Mouse (Mus musculus): Measurements from ENCODE around the gene Ghdc. TPM values are rescaled to one million over a fixed set of nuclear protein-coding genes. Genes with fewer than 3 reads are reported as not detected.

The Ghdc gene
- polyA plus RNA-seq, 1 experiment from 2014 or later = 3.8 TPM

GRCm38 (mm10) chr11:100759611-100760233, 11.0 kb downstream of the Ghdc start, which contains the start of gene Kcnh4:
Gene Kcnh4, minus strand, starts transcription at chr11:100759942.
- Histone ChIP-seq H3K9ac (ENCODE audit: low read depth, low read length) (no peak within 1 kb of the TSS), H3K36me3 (ENCODE audit: control insufficient read depth, insufficient read depth, low read length) (no peaks in the 10 kb centered on the region), H3K4me2 (peak within 1 kb of the TSS; percentile 61), H3K9me3 (replicated peaks; ENCODE audit: control insufficient read depth, low read length) (no peaks in the 10 kb centered on the region), H3K4me1 (ENCODE audit: control insufficient read depth, insufficient read depth, low read length) (peaks cover 8% of the 10 kb centered on the region), H3K27me3 (ENCODE audit: control insufficient read depth, insufficient read depth, low read length) (peaks cover 59% of the 10 kb centered on the region), H3K27ac (ENCODE audit: low read depth, low read length) (no peak within 1 kb of the TSS), H3K4me3 (ENCODE audit: low read depth, low read length) (peak within 1 kb of the TSS; percentile 33)
- under 1% methylated on average over 49 of the region's 51 CpGs for WGBS (ENCODE audit: insufficient replicate concordance)
- ATAC-seq (replicated peaks; ENCODE audit: insufficient number of reproducible peaks, low FRiP score, low TSS enrichment) = no peak

GRCm38 (mm10) chr11:100758707-100759610, 11.8 kb downstream of the Ghdc start:
- H3K4me1 ChIP-seq (ENCODE audit: control insufficient read depth, insufficient read depth, low read length) = peaks cover 8% of the 10 kb centered on the region
- WGBS (ENCODE audit: insufficient replicate concordance) = 2% methylated on average over 34 of the region's 35 CpGs
- no peak overlapping the region for H3K27ac ChIP-seq (ENCODE audit: low read depth, low read length)
- H3K9me3 ChIP-seq (replicated peaks; ENCODE audit: control insufficient read depth, low read length) = no peaks in the 10 kb centered on the region
- no peaks in the 10 kb centered on the region for H3K36me3 ChIP-seq (ENCODE audit: control insufficient read depth, insufficient read depth, low read length)
- H3K27me3 ChIP-seq (ENCODE audit: control insufficient read depth, insufficient read depth, low read length) = peaks cover 62% of the 10 kb centered on the region
- 0 out of 2 replicates have a peak, but pooled peaks have one; percentile 18 for ATAC-seq (replicated peaks; ENCODE audit: insufficient number of reproducible peaks, low FRiP score, low TSS enrichment)
- H3K9ac ChIP-seq (ENCODE audit: low read depth, low read length) = no peak overlapping the region
- H3K4me2 ChIP-seq = peak overlapping the region; percentile 61
- peak overlapping the region; percentile 33 for H3K4me3 ChIP-seq (ENCODE audit: low read depth, low read length)

GRCm38 (mm10) chr11:100757566-100757965, 13.2 kb downstream of the Ghdc start:
- no peak for ATAC-seq (replicated peaks; ENCODE audit: insufficient number of reproducible peaks, low FRiP score, low TSS enrichment)
- Histone ChIP-seq H3K9ac (ENCODE audit: low read depth, low read length) (no peak overlapping the region), H3K4me2 (no peak overlapping the region), H3K36me3 (ENCODE audit: control insufficient read depth, insufficient read depth, low read length) (no peaks in the 10 kb centered on the region), H3K9me3 (replicated peaks; ENCODE audit: control insufficient read depth, low read length) (no peaks in the 10 kb centered on the region), H3K27ac (ENCODE audit: low read depth, low read length) (no peak overlapping the region), H3K27me3 (ENCODE audit: control insufficient read depth, insufficient read depth, low read length) (peaks cover 58% of the 10 kb centered on the region), H3K4me1 (ENCODE audit: control insufficient read depth, insufficient read depth, low read length) (peaks cover 8% of the 10 kb centered on the region), H3K4me3 (ENCODE audit: low read depth, low read length) (no peak overlapping the region)
- 79% methylated on average over 12 of the region's 12 CpGs for WGBS (ENCODE audit: insufficient replicate concordance)

- peaks cover 58% of the 10 kb centered on the region for H3K27me3 ChIP-seq (ENCODE audit: control insufficient read depth, insufficient read depth, low read length)
- no peak overlapping the region for H3K27ac ChIP-seq (ENCODE audit: low read depth, low read length)
- no peak overlapping the region for H3K9ac ChIP-seq (ENCODE audit: low read depth, low read length)
- WGBS (ENCODE audit: insufficient replicate concordance) = 54% methylated on average over 6 of the region's 6 CpGs
- no peak overlapping the region for H3K4me3 ChIP-seq (ENCODE audit: low read depth, low read length)
- H3K4me1 ChIP-seq (ENCODE audit: control insufficient read depth, insufficient read depth, low read length) = peaks cover 8% of the 10 kb centered on the region
- no peak overlapping the region for H3K4me2 ChIP-seq
- no peaks in the 10 kb centered on the region for H3K36me3 ChIP-seq (ENCODE audit: control insufficient read depth, insufficient read depth, low read length)
- no peaks in the 10 kb centered on the region for H3K9me3 ChIP-seq (replicated peaks; ENCODE audit: control insufficient read depth, low read length)
- no peak for ATAC-seq (replicated peaks; ENCODE audit: insufficient number of reproducible peaks, low FRiP score, low TSS enrichment)
Measured at GRCm38 (mm10) chr11:100756476-100756875, 14.3 kb downstream of the Ghdc start.

- Histone ChIP-seq H3K36me3 (ENCODE audit: control insufficient read depth, insufficient read depth, low read length) (no peaks in the 10 kb centered on the region), H3K4me2 (no peak overlapping the region), H3K9me3 (replicated peaks; ENCODE audit: control insufficient read depth, low read length) (no peaks in the 10 kb centered on the region), H3K4me1 (ENCODE audit: control insufficient read depth, insufficient read depth, low read length) (peaks cover 5% of the 10 kb centered on the region), H3K27me3 (ENCODE audit: control insufficient read depth, insufficient read depth, low read length) (peaks cover 53% of the 10 kb centered on the region), H3K9ac (ENCODE audit: low read depth, low read length) (no peak overlapping the region), H3K4me3 (ENCODE audit: low read depth, low read length) (no peak overlapping the region), H3K27ac (ENCODE audit: low read depth, low read length) (no peak overlapping the region)
- 85% methylated on average over 3 of the region's 3 CpGs for WGBS (ENCODE audit: insufficient replicate concordance)
- no peak for ATAC-seq (replicated peaks; ENCODE audit: insufficient number of reproducible peaks, low FRiP score, low TSS enrichment)
Measured at GRCm38 (mm10) chr11:100754693-100755057, 16.1 kb downstream of the Ghdc start.

GRCm38 (mm10) chr11:100754021-100754692, 16.6 kb downstream of the Ghdc start:
- Histone ChIP-seq H3K9ac (ENCODE audit: low read depth, low read length) (no peak overlapping the region), H3K36me3 (ENCODE audit: control insufficient read depth, insufficient read depth, low read length) (no peaks in the 10 kb centered on the region), H3K27me3 (ENCODE audit: control insufficient read depth, insufficient read depth, low read length) (peaks cover 53% of the 10 kb centered on the region), H3K4me3 (ENCODE audit: low read depth, low read length) (no peak overlapping the region), H3K4me2 (no peak overlapping the region), H3K4me1 (ENCODE audit: control insufficient read depth, insufficient read depth, low read length) (no peaks in the 10 kb centered on the region; the same call in 1 of the 2 replicates), H3K27ac (ENCODE audit: low read depth, low read length) (no peak overlapping the region), H3K9me3 (replicated peaks; ENCODE audit: control insufficient read depth, low read length) (no peaks in the 10 kb centered on the region)
- no peak for ATAC-seq (replicated peaks; ENCODE audit: insufficient number of reproducible peaks, low FRiP score, low TSS enrichment)
- WGBS (ENCODE audit: insufficient replicate concordance) = 74% methylated on average over 12 of the region's 12 CpGs

- Histone ChIP-seq H3K9ac (ENCODE audit: low read depth, low read length) (no peak overlapping the region), H3K27me3 (ENCODE audit: control insufficient read depth, insufficient read depth, low read length) (peaks cover 56% of the 10 kb centered on the region), H3K4me3 (ENCODE audit: low read depth, low read length) (no peak overlapping the region), H3K9me3 (replicated peaks; ENCODE audit: control insufficient read depth, low read length) (no peaks in the 10 kb centered on the region), H3K4me1 (ENCODE audit: control insufficient read depth, insufficient read depth, low read length) (no peaks in the 10 kb centered on the region), H3K27ac (ENCODE audit: low read depth, low read length) (no peak overlapping the region), H3K36me3 (ENCODE audit: control insufficient read depth, insufficient read depth, low read length) (no peaks in the 10 kb centered on the region), H3K4me2 (no peak overlapping the region)
- ATAC-seq (replicated peaks; ENCODE audit: insufficient number of reproducible peaks, low FRiP score, low TSS enrichment) = no peak
- 27% methylated on average over 10 of the region's 10 CpGs for WGBS (ENCODE audit: insufficient replicate concordance)
Measured at GRCm38 (mm10) chr11:100752294-100752693, 18.5 kb downstream of the Ghdc start.

- H3K9ac ChIP-seq (ENCODE audit: low read depth, low read length) = no peak overlapping the region
- H3K4me3 ChIP-seq (ENCODE audit: low read depth, low read length) = no peak overlapping the region
- no peaks in the 10 kb centered on the region for H3K9me3 ChIP-seq (replicated peaks; ENCODE audit: control insufficient read depth, low read length)
- H3K4me2 ChIP-seq = no peak overlapping the region
- no peaks in the 10 kb centered on the region for H3K36me3 ChIP-seq (ENCODE audit: control insufficient read depth, insufficient read depth, low read length)
- no peaks in the 10 kb centered on the region for H3K4me1 ChIP-seq (ENCODE audit: control insufficient read depth, insufficient read depth, low read length)
- peaks cover 63% of the 10 kb centered on the region for H3K27me3 ChIP-seq (ENCODE audit: control insufficient read depth, insufficient read depth, low read length)
- no peak for ATAC-seq (replicated peaks; ENCODE audit: insufficient number of reproducible peaks, low FRiP score, low TSS enrichment)
- H3K27ac ChIP-seq (ENCODE audit: low read depth, low read length) = no peak overlapping the region
- WGBS (ENCODE audit: insufficient replicate concordance) = 78% methylated on average over 16 of the region's 16 CpGs
Measured at GRCm38 (mm10) chr11:100750127-100750526, 20.6 kb downstream of the Ghdc start.
